Mouse (Mus musculus) retina, embryonic 14.5 days (tissue): ENCODE measurements at regions not wholly inside any gene's neighbourhood (a gene's known extent, or its start where the extent isn't known, plus 50 kb on each side); places are given as distances from the start of the nearest gene placed in this dataset.
A peak's percentile ranks its signal among the peaks of the same experiment; 100 is the strongest.

Source experiments
- DNase-seq: peaks from one replicate; pipeline ENCODE4 v3.0.0-alpha.2; 2015; ENCODE audit warnings: low spot score

DNA sequence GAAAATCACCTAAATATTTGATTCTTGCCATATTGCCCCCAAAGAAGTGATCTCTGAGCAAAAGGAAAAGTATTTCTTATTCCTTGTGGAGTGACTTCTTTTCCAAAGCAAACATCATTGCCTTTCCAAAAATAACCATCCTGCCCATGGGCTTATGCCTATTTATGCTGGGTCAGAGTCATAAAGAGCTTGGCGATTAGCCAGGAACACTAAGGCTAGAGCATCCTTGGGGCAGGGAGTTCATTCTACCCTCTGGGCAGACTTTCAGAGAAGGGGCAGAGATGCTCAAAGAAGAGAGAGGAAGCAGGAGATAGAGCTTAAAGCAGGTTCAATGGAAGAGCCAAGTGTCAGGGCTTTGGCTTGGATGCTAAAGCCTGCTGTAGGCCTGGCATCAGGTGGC lies 203.1 kb upstream of the Gmds start:
- no peak for DNase-seq

DNA sequence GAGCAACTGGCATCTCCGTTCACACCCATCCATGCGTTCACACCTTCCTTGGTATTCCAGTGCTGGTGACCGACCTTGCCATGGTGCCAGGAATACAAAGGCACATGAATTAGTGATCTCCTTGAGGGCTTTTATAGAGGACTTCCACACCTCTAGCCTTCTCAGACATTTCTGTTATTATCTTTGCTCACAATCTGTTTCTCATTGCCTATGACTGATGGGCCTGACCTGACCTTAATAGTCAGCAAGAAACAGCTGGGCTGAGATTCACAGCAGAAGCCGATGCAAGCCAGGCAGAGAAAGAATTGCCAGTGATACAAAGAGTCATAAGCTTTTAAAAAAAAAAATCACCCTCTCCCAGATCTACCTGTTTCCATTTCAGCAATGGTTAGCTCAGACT lies 197.7 kb upstream of the Gmds start:
- DNase-seq, result no peak

GRCm38 (mm10) chr13:32535602-32536001 lies 197.1 kb upstream of the Gmds start:
- DNase-seq, result no peak

- DNase-seq, result no peak
Measured at GRCm38 (mm10) chr13:32530926-32531512, 192.5 kb upstream of the Gmds start.

DNA sequence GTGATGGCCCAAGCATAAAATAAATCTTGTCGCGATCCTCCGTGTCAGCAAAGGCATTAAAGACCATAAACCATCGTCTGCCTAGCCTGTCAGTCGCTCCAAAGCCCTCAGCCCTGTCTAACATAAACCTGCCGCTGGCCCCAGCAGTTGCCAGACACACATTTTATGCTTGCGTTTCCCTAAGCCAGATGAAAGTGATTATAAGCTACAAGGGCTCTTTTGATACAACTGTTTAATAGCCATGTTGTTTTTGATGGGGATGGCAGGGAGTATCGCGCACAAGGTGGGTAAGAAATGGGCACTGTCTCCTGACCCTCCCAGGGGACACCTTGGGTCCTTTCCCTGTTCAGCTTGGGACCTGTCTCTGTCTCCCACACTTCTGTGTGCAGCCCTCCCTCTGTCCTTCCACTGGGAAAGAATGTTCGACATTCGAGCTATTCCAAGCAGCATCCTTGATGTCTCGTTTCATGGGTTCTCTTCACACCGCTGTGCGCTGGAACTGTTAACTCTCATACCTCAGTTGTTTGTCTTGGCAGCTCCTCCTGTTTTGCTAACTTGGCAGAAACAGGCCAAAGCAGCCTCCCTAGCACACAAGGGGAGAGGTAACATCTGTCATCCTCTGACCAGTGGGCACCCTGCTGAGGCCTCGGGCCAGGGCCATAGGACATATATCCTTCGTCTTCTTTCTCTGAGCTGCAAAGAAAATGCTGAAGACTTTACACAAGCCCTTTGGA lies 180.2 kb upstream of the Gmds start:
- DNase-seq, result no peak

- no peak for DNase-seq
Measured at GRCm38 (mm10) chr13:32517514-32517913, 179.0 kb upstream of the Gmds start.

- DNase-seq, result no peak
Measured at GRCm38 (mm10) chr13:32509231-32510023, 170.9 kb upstream of the Gmds start.

- DNase-seq, result no peak
Measured at GRCm38 (mm10) chr13:32508447-32508846, 169.9 kb upstream of the Gmds start.

- DNase-seq, result no peak
Measured at GRCm38 (mm10) chr13:32507825-32508224, 169.3 kb upstream of the Gmds start.

DNA sequence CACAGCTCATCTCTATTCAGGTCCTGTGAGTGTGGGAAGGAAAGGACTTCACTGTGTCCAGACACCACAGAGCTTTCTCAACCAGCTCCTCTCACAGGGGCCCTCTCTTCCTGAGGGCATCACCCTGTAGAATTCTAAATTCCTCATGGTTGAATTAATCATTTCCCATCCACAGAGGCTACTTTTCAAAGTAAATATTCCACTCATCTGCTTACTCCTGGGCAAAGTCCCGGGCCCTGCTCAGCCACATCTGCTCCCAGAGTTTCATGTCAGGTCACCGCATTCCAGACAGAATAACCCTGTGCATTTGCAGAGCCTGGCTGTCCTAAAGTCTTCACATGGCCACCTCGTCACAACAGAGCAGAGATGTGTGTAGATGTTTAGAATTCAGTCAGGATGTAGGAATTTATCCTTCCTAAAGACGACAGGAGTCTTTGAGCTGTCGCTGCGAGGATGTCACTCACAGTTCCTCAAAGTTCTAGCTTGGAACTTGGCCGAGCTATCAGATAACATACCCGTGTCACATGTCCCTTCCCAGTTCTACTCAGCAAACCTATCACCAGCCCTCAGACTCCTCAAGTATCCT lies 159.8 kb upstream of the Gmds start:
- no peak for DNase-seq

GRCm38 (mm10) chr13:32496263-32496662 lies 157.7 kb upstream of the Gmds start:
- DNase-seq, result no peak

- DNase-seq, result no peak
Measured at GRCm38 (mm10) chr13:32495063-32495462, 156.5 kb upstream of the Gmds start.

DNA sequence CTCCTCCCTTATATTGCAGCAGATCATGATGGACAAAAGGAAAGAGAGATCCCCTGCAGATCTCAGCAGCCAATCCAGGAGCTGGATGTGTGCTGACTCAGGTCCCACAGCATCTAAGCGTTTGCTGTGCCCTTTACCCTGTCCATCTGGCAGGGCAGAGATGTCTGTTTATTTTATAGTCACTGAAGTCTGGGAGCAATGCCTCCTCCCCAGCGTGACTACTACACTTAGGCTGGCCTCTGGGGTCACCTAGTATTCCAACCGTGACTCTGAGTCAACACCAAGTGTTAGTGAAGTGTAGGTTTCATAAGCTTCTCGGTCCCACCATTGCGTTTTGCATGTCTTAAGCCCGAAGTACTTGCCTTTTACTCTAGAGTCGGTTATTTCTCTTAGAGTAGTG lies 155.3 kb upstream of the Gmds start:
- no peak for DNase-seq

DNA sequence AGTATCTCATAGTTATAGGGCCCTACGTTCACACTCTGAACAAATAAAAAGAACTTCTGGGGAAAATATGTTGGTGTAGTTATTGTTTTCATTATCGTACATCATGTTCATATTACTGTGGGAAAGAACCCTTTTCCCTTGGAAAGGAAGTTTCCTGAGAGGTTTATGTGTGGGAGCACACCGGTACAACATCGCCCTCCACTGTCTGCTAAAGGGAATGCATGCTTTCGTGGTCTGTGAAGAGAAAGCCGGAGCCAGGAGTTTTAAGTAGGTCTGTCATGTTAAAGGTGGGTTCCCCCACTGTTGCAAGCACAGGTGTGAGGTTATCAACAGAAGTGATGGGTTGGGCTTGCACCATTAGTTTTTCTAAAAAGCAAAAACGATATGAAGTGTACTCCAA lies 154.8 kb upstream of the Gmds start:
- DNase-seq, result peak; percentile 73

GRCm38 (mm10) chr13:32492566-32492965 lies 154.0 kb upstream of the Gmds start:
- DNase-seq, result no peak

DNA sequence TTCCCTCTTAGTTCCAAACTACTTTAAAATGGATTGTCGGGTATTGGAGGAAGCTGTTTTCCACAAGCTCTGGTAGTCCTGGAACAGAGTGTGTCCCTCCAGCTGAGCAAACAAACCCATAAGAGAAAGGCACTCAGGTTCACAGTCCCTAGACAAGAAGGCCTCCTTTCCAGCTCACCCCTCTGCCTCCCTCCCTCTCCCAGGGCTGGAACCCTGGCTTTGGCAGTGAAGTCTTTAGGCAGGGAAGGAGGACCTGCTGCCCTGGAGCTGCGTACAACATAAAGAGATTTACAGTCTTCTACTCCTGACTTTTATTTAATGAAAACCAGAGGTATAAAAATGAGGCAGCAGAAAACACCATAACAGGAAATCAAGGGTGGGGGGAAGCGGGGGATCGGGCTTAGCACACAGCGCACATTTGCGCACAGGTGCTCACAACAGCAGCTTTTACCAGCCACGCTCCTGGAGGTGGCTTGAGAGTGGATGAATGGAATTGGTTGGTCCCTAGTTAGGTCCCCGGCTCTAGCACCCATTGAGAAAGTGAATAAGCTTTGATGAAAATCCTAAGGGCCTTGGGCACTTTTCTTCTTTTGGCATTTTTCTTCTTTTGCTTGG lies 143.0 kb upstream of the Gmds start:
- no peak for DNase-seq

DNA sequence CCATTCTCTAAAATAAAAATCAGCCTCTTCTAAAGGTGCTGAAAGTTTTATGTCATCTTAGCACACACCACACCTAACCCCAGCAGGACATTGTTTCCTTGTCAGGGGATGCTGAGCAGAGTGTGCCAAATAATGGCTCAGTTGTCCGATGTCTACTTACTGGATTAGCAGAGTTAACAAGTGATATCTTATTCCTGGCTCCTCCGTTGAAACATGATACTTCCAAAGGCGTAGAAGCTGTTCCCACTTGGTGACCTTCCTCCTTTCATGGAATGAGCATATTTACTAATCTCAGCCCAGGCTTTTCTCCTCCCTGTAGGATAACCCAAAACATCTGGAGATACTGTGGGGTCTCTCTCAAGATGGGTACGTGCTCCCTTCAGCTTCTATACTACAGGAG lies 141.5 kb upstream of the Gmds start:
- no peak for DNase-seq

DNA sequence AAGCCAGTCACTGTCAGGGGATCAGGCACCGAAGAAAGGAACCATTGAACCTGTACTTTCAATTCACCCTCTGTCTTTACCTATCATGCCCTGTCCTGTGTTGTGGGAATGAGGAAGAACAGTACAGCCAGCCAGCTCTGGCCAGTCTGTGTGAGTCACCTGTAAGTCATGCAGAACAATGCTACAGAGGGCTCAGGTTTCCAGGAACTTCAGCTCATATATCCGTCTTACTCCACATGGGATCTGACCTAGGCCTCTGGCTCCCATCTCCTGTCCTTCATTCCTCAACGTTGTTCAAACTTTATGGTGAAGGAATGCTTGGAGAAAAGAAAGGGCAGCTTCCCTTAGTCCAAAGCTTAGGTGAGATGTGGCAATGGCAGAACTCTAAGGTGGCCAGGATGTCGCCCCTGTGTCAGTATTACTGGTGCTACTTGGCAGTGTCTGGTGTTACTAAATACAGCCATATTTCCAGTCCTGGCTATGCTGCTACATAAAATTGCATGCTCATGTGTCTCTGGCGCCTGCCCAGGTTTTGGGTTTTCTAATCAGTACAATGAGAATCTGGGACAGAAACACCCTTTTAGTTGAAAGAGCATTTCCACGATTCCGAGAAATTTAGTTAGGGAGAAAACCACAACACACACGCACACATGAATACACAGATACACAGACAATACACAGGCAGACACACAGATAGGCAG lies 140.7 kb upstream of the Gmds start:
- no peak for DNase-seq

- no peak for DNase-seq
Measured at GRCm38 (mm10) chr13:32465787-32466186, 127.2 kb upstream of the Gmds start.

GRCm38 (mm10) chr13:32465041-32465682 lies 126.6 kb upstream of the Gmds start:
- no peak for DNase-seq

- DNase-seq, result no peak
Measured at GRCm38 (mm10) chr13:32454419-32455146, 116.0 kb upstream of the Gmds start.
